Mouse (Mus musculus) cerebellum, adult (tissue): ENCODE measurements around the gene 5330417C22Rik.
A peak's percentile ranks its signal among the peaks of the same experiment; 100 is the strongest.

Source experiments
- ATAC-seq: cut with Nextera tagmentation; 2 replicates; pipeline ENCODE4 v1.9.2; 2017; ENCODE audit warnings: mild to moderate bottlenecking, moderate library complexity, mixed read lengths; ENCODE audit not compliant: insufficient number of reproducible peaks, low FRiP score, low TSS enrichment

The 5330417C22Rik gene

GRCm38 (mm10) chr3:108467760-108468159 lies 68.6 kb downstream of the 5330417C22Rik start:
- no peak for ATAC-seq

- no peak for ATAC-seq
These were observed 69.9 kb downstream of the 5330417C22Rik start for GRCm38 (mm10) chr3:108466425-108466824.

GRCm38 (mm10) chr3:108458866-108459265 lies 77.5 kb downstream of the 5330417C22Rik start:
- no peak for ATAC-seq

GRCm38 (mm10) chr3:108458380-108458779 lies 78.0 kb downstream of the 5330417C22Rik start:
- no peak for ATAC-seq

- ATAC-seq, result no peak
These were observed 82.2 kb downstream of the 5330417C22Rik start for GRCm38 (mm10) chr3:108454172-108454571.

GRCm38 (mm10) chr3:108451969-108452368 lies 84.4 kb downstream of the 5330417C22Rik start:
- no peak for ATAC-seq

GRCm38 (mm10) chr3:108445366-108445705 lies 91.0 kb downstream of the 5330417C22Rik start:
- ATAC-seq, result no peak

- ATAC-seq, result peak; percentile 98
These were observed 91.5 kb downstream of the 5330417C22Rik start, which contains the start of gene Sars for GRCm38 (mm10) chr3:108444698-108445365. TSS of gene Sars (minus strand) at chr3:108445209.

- no peak for ATAC-seq
These were observed 92.3 kb downstream of the 5330417C22Rik start for GRCm38 (mm10) chr3:108444029-108444428.

GRCm38 (mm10) chr3:108436380-108436714 lies 100.0 kb downstream of the 5330417C22Rik start:
- no peak for ATAC-seq

GRCm38 (mm10) chr3:108435701-108436379 lies 100.5 kb downstream of the 5330417C22Rik start:
- ATAC-seq, result no peak

- no peak for ATAC-seq
These were observed 102.3 kb downstream of the 5330417C22Rik start for GRCm38 (mm10) chr3:108433881-108434495.

GRCm38 (mm10) chr3:108433188-108433880 lies 103.0 kb downstream of the 5330417C22Rik start:
- ATAC-seq, result no peak

GRCm38 (mm10) chr3:108432542-108433187 lies 103.7 kb downstream of the 5330417C22Rik start:
- ATAC-seq, result no peak

GRCm38 (mm10) chr3:108425624-108426018 lies 110.7 kb downstream of the 5330417C22Rik start:
- no peak for ATAC-seq

GRCm38 (mm10) chr3:108424944-108425623 lies 111.3 kb downstream of the 5330417C22Rik start:
- ATAC-seq, result no peak

GRCm38 (mm10) chr3:108423844-108424801 lies 112.2 kb downstream of the 5330417C22Rik start:
- peak; percentile 73 for ATAC-seq

- no peak for ATAC-seq
These were observed 113.3 kb downstream of the 5330417C22Rik start for GRCm38 (mm10) chr3:108423006-108423405.

- peak; percentile 66 for ATAC-seq
These were observed 120.5 kb downstream of the 5330417C22Rik start for GRCm38 (mm10) chr3:108415831-108416223.
